Mouse (Mus musculus) cerebellum, adult 8-10 months (tissue): Measurements from ENCODE around the gene Pnrc2.

Experiments
- DNase-seq: peaks from one replicate; pipeline ENCODE4 v3.0.0; 2022

Gene Pnrc2

GRCm38 (mm10) chr4:135889884-135890283 is 16.2 kb upstream of the Pnrc2 start:
- DNase-seq = peak; percentile 62

- DNase-seq = no peak
These were observed 15.7 kb upstream of the Pnrc2 start for GRCm38 (mm10) chr4:135889146-135889883.

- DNase-seq = no peak
These were observed 14.9 kb upstream of the Pnrc2 start for GRCm38 (mm10) chr4:135888448-135889057.

GRCm38 (mm10) chr4:135886184-135886583 is 12.5 kb upstream of the Pnrc2 start:
- DNase-seq = no peak

GRCm38 (mm10) chr4:135885676-135886075 is 12.0 kb upstream of the Pnrc2 start:
- no peak for DNase-seq

GRCm38 (mm10) chr4:135884531-135884930 is 10.9 kb upstream of the Pnrc2 start:
- DNase-seq = no peak

GRCm38 (mm10) chr4:135883881-135884516 is 10.3 kb upstream of the Pnrc2 start:
- no peak for DNase-seq

GRCm38 (mm10) chr4:135883401-135883851 is 9.8 kb upstream of the Pnrc2 start:
- no peak for DNase-seq

- DNase-seq = no peak
These were observed 8.4 kb upstream of the Pnrc2 start for GRCm38 (mm10) chr4:135882023-135882422.

GRCm38 (mm10) chr4:135880576-135880975 is 6.9 kb upstream of the Pnrc2 start:
- no peak for DNase-seq

GRCm38 (mm10) chr4:135880018-135880417 is 6.4 kb upstream of the Pnrc2 start:
- no peak for DNase-seq

- DNase-seq = no peak
These were observed 5.4 kb upstream of the Pnrc2 start for GRCm38 (mm10) chr4:135879021-135879420.

GRCm38 (mm10) chr4:135877742-135878141 is 4.1 kb upstream of the Pnrc2 start:
- DNase-seq = no peak

GRCm38 (mm10) chr4:135876583-135877020 is 3.0 kb upstream of the Pnrc2 start:
- DNase-seq = peak; percentile 51

GRCm38 (mm10) chr4:135875991-135876582 is 2.4 kb upstream of the Pnrc2 start:
- DNase-seq = no peak

- no peak for DNase-seq
These were observed 1.9 kb upstream of the Pnrc2 start for GRCm38 (mm10) chr4:135875546-135875945.

GRCm38 (mm10) chr4:135874564-135875535 is 1.2 kb upstream of the Pnrc2 start:
- DNase-seq = no peak

- no peak for DNase-seq
These were observed 860 bp downstream of the Pnrc2 start for GRCm38 (mm10) chr4:135872589-135873391.

- no peak for DNase-seq
These were observed 1.6 kb downstream of the Pnrc2 start for GRCm38 (mm10) chr4:135872015-135872414.

GRCm38 (mm10) chr4:135870227-135871023 is 3.2 kb downstream of the Pnrc2 start:
- DNase-seq = no peak

- no peak for DNase-seq
These were observed 4.7 kb downstream of the Pnrc2 start for GRCm38 (mm10) chr4:135868996-135869395.
